Mouse (Mus musculus): ENCODE data around the gene Tbc1d8b. TPM values are rescaled to one million over a fixed set of nuclear protein-coding genes. Genes with fewer than 3 reads are reported as not detected.

Gene Tbc1d8b
- polyA plus RNA-seq, 1 experiment, result 2.1 TPM

DNA sequence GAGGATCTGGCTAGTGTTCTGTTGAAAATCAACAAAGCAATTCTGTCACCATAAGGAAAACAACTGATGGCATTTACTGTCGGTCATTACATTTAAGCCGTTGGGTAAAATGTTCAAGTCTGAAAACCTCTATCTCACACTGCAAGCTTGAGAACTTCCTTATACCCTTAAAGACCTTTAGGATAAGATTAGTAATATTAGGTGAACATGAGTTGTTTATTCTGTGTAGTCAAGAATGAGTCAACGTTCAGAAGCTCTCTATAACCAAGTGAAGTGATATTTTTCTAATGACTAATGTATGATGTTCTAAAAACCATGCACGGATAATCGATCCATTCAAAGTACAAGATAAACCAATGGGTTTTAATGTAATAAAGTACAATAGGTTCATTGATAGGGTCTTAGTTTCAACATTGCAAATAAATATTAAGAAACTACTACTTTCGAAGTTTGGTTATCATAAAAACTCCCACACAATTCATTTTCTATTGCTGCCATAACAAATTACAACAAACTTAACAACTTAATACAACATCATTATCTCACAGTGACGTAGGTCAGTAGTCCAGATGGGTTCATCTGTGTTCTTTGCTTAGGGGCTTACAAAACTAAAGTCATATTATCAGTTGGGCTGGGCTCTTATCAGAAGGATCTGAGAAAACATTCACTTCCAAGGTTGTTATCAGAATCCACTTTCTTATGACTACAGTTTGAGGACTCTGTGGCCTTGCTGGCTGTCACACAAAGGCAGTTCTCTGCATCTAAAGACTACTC lies 109.5 kb downstream of the Tbc1d8b start:
- TF ChIP-seq CTCF (IDR thresholded peaks at IDR 0.05; ENCODE audit: insufficient read depth, low read length), result no peak
- TF ChIP-seq POLR2A (IDR thresholded peaks at IDR 0.05; ENCODE audit: borderline replicate concordance, extremely low read depth, low read depth, low read length), result no peak
- DNase-seq, result no peak
- Histone ChIP-seq H3K4me3 (replicated peaks; ENCODE audit: extremely low read depth, low read depth, low read length) (no peak overlapping the region), H3K4me1 (ENCODE audit: control insufficient read depth, insufficient read depth, low read length) (no peaks in the 10 kb centered on the region)
- WGBS, result 71% methylated on average over 7 of the region's 7 CpGs

DNA sequence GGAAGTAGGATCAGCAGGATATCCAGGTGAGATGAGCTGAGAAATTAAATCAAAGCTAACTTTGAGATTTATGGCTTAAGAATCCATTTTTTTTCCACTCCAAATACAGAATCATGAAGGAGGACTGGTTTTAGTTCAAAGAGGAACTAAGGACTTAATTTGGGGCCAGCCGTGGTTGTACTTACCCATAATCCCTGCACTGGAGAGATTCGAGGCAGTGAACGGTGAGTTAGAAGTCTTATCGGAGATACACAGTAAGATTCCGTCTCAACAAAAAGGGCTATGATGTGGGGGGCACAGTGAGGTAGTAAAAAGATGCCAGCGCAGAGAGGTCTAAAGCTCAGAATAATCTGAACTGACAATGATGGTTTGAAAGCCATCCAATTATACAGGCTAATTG lies 111.2 kb downstream of the Tbc1d8b start:
- H3K4me1 ChIP-seq (ENCODE audit: control insufficient read depth, insufficient read depth, low read length), result no peaks in the 10 kb centered on the region; the same call in 1 of the 2 replicates
- TF ChIP-seq CTCF (IDR thresholded peaks at IDR 0.05; ENCODE audit: insufficient read depth, low read length) (no peak), POLR2A (IDR thresholded peaks at IDR 0.05; ENCODE audit: borderline replicate concordance, extremely low read depth, low read depth, low read length) (no peak)
- DNase-seq, result no peak
- 89% methylated on average over 6 of the region's 6 CpGs for WGBS
- H3K4me3 ChIP-seq (replicated peaks; ENCODE audit: extremely low read depth, low read depth, low read length), result no peak overlapping the region

- no peak for DNase-seq
- TF ChIP-seq POLR2A (IDR thresholded peaks at IDR 0.05; ENCODE audit: borderline replicate concordance, extremely low read depth, low read depth, low read length), result no peak
- TF ChIP-seq CTCF (IDR thresholded peaks at IDR 0.05; ENCODE audit: insufficient read depth, low read length), result no peak
- WGBS, result 48% methylated on average over 9 of the region's 9 CpGs
- Histone ChIP-seq H3K4me1 (ENCODE audit: control insufficient read depth, insufficient read depth, low read length) (no peaks in the 10 kb centered on the region; the same call in 1 of the 2 replicates), H3K4me3 (replicated peaks; ENCODE audit: extremely low read depth, low read depth, low read length) (no peak overlapping the region)
These were observed 113.1 kb downstream of the Tbc1d8b start for GRCm38 (mm10) chrX:139797875-139798274.

- no peaks in the 10 kb centered on the region; the same call in 1 of the 2 replicates for H3K4me1 ChIP-seq (ENCODE audit: control insufficient read depth, insufficient read depth, low read length)
- DNase-seq, result no peak
- H3K4me3 ChIP-seq (replicated peaks; ENCODE audit: extremely low read depth, low read depth, low read length), result no peak overlapping the region
- WGBS, result 73% methylated on average over 3 of the region's 3 CpGs
- TF ChIP-seq CTCF (IDR thresholded peaks at IDR 0.05; ENCODE audit: insufficient read depth, low read length) (no peak), POLR2A (IDR thresholded peaks at IDR 0.05; ENCODE audit: borderline replicate concordance, extremely low read depth, low read depth, low read length) (no peak)
These were observed 115.2 kb downstream of the Tbc1d8b start for GRCm38 (mm10) chrX:139799953-139800352.

- no peak for DNase-seq
- Histone ChIP-seq H3K4me1 (ENCODE audit: control insufficient read depth, insufficient read depth, low read length) (no peaks in the 10 kb centered on the region; the same call in 1 of the 2 replicates), H3K4me3 (replicated peaks; ENCODE audit: extremely low read depth, low read depth, low read length) (no peak within 1 kb of the TSS)
- WGBS, result 61% methylated on average over 8 of the region's 8 CpGs
- TF ChIP-seq POLR2A (IDR thresholded peaks at IDR 0.05; ENCODE audit: borderline replicate concordance, extremely low read depth, low read depth, low read length) (no peak), CTCF (IDR thresholded peaks at IDR 0.05; ENCODE audit: insufficient read depth, low read length) (no peak)
These were observed 115.6 kb downstream of the Tbc1d8b start, which contains the start of gene Cldn2 for GRCm38 (mm10) chrX:139800406-139800878. Gene Cldn2 (plus strand): TSS chrX:139800828.

Other genes with a start within 250 kb of the Tbc1d8b start
- gene D330045A20Rik, start 204.6 kb upstream of the Tbc1d8b start, polyA plus RNA-seq (2012; rRNA removed), result 0.05 and 0.11 TPM in 2 replicates
- 1.4 and 1.5 TPM in 2 replicates for gene Rnf128, start 121.7 kb upstream of the Tbc1d8b start, polyA plus RNA-seq (2012; rRNA removed)
- gene Gm15013, start 29.5 kb downstream of the Tbc1d8b start, polyA plus RNA-seq (2012; rRNA removed), result not detected in 2 replicates
- gene Ripply1, start 97.4 kb downstream of the Tbc1d8b start, polyA plus RNA-seq (2012; rRNA removed), result 0.15 TPM in 2 replicates
- 0.37 and 0.78 TPM in 2 replicates for gene Cldn2, start 115.8 kb downstream of the Tbc1d8b start, polyA plus RNA-seq (2012; rRNA removed)
- gene Morc4, start 186.7 kb downstream of the Tbc1d8b start, polyA plus RNA-seq (2012; rRNA removed), result 1.9 and 2.6 TPM in 2 replicates